Mouse (Mus musculus) C2C12 (cell line): ENCODE data around the gene Stoml2. TPM values are rescaled to one million over a fixed set of nuclear protein-coding genes. Genes with fewer than 3 reads are reported as not detected.

Experiments used
- H3K27me3 ChIP-seq: one replicate; pipeline ENCODE4 v1.6.1; 2011; ENCODE audit not compliant: control insufficient read depth, insufficient read depth, insufficient read length
- H3K36me3 ChIP-seq: one replicate; pipeline ENCODE4 v1.6.1; 2011; ENCODE audit not compliant: control insufficient read depth, insufficient read depth
- H3K4me3 ChIP-seq: one replicate; pipeline ENCODE4 v1.5.1; 2011; ENCODE audit warnings: mild to moderate bottlenecking, control low read depth; ENCODE audit not compliant: poor library complexity, insufficient read depth, severe bottlenecking
- H3K79me2 ChIP-seq: one replicate; pipeline ENCODE4 v1.6.1; 2011; ENCODE audit not compliant: control insufficient read depth, insufficient read depth
- H3K79me3 ChIP-seq: one replicate; pipeline ENCODE4 v1.6.1; 2011; ENCODE audit warnings: low read depth, control low read depth
- H3ac ChIP-seq: one replicate; pipeline ENCODE3; 2011; ENCODE audit warnings: low read depth; ENCODE audit not compliant: control insufficient read depth, insufficient read length
- CEBPB ChIP-seq: IDR thresholded peaks from one replicate; pipeline ENCODE4 v1.6.1; 2011; ENCODE audit warnings: low read depth, mild to moderate bottlenecking, control low read depth, moderate library complexity
- CTCF ChIP-seq: IDR thresholded peaks from one replicate; pipeline ENCODE4 v1.5.1; 2011; ENCODE audit not compliant: control insufficient read depth, insufficient read depth, insufficient read length
- FOSL1 ChIP-seq: IDR thresholded peaks from one replicate; pipeline ENCODE4 v1.8.0; 2011; ENCODE audit warnings: mild to moderate bottlenecking, low read length; ENCODE audit not compliant: poor library complexity, insufficient read depth, severe bottlenecking
- MAX ChIP-seq: IDR thresholded peaks from one replicate; pipeline ENCODE4 v1.6.1; 2011; ENCODE audit warnings: mild to moderate bottlenecking, control low read depth
- MYOD1 ChIP-seq: IDR thresholded peaks from one replicate; pipeline ENCODE4 v1.6.1; 2011; ENCODE audit warnings: low read depth; ENCODE audit not compliant: control insufficient read depth, insufficient read length
- MYOG ChIP-seq: IDR thresholded peaks from one replicate; pipeline ENCODE4 v1.6.1; 2011; ENCODE audit not compliant: control insufficient read depth, insufficient read length; ENCODE audit errors: extremely low read depth
- USF1 ChIP-seq: IDR thresholded peaks from one replicate; pipeline ENCODE4 v1.6.1; 2011; ENCODE audit warnings: low read depth, mild to moderate bottlenecking, control low read depth, moderate library complexity
- polyA plus RNA-seq: library from polyadenylated mRNA; unstranded; fragments of >200 nt; fragmentation: generic; extraction: Trizol; gene quantifications from one replicate; pipeline ENCODE4 v1.2.1, GENCODE M21; 2012; ENCODE audit warnings: missing spikeins

Stoml2 gene
- polyA plus RNA-seq, 1 experiment = 133 TPM

DNA sequence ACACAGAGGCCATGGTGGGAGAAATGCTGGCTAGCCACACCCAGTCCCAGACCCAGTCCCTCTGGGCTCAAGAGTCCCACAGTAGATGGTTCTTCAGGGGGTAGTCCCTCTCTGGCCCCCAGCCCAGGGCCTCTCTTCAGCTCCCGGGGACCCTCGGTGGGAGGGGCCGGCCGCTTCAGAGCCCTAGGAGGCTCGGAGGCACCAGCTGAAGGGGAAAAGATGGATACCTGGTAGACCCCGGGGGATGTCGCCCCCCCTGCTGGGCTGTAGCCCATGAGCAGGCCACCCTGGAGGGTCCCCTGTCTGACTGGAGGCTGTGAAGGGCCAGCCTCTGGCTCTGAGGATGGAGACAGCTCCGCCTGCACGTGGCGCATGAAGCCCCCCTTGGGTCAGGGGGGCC is 4.8 kb upstream of the Stoml2 start:
- no peaks in the 10 kb centered on the region for H3K36me3 ChIP-seq
- H3K27me3 ChIP-seq = no peaks in the 10 kb centered on the region
- TF ChIP-seq FOSL1 (no peak), MAX (no peak), CEBPB (no peak), CTCF (no peak), MYOG (no peak), MYOD1 (no peak), USF1 (no peak)
- H3K79me3 ChIP-seq = no peaks in the 10 kb centered on the region
- H3K79me2 ChIP-seq = no peaks in the 10 kb centered on the region
- H3K4me3 ChIP-seq = no peak overlapping the region
- no peak overlapping the region for H3ac ChIP-seq

DNA sequence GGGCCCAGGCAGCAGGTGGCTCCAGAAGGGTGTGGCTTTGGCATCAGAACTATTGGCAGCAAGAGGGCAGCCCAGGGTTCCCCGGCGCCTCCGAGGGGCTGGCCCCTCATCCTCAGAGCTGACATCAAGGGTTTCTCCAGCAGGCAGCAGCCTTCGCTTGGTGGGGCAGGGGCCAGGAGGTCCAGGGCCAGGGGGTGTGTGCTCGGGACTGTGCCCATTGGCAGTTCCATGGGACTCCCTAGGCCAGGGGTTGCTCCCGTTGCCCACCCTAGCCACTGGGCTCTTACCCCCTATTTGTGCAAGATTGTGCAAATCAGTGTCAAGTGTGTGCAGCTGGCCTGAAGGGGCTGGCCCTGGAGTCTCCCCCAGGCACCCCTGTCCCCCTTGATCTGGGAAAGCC is 4.3 kb upstream of the Stoml2 start:
- Histone ChIP-seq H3ac (no peak overlapping the region), H3K79me3 (no peaks in the 10 kb centered on the region), H3K79me2 (peaks cover 4% of the 10 kb centered on the region), H3K4me3 (no peak overlapping the region), H3K36me3 (no peaks in the 10 kb centered on the region), H3K27me3 (no peaks in the 10 kb centered on the region)
- no peak for TF ChIP-seq MYOG
- no peak for TF ChIP-seq CEBPB
- no peak for TF ChIP-seq CTCF
- no peak for TF ChIP-seq FOSL1
- no peak for TF ChIP-seq MAX
- no peak for TF ChIP-seq USF1
- TF ChIP-seq MYOD1 = no peak

DNA sequence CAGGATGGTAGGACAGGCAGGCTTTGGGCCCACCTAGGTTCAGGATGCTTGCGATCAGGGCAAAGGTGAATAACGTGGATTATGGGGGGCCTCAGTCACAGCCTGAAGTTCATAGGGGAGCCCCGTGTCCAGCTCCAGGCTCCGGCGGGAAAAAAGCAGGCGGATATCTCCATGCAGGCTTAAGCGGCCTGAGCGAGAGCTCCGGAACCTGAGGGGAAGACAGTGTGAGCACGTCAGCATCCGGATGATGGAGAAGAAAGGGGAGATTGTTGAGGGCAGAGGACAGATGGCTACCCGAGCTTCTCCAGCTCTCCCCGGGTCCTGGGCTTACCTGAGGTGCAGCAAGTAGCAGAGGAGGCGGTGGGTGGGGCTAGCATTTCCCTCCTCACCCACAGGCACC is 2.0 kb upstream of the Stoml2 start:
- no peaks in the 10 kb centered on the region for H3K79me3 ChIP-seq
- no peaks in the 10 kb centered on the region for H3K27me3 ChIP-seq
- TF ChIP-seq CEBPB (no peak), MAX (no peak), FOSL1 (no peak), CTCF (no peak), MYOD1 (no peak), USF1 (no peak), MYOG (no peak)
- peaks cover 11% of the 10 kb centered on the region for H3K36me3 ChIP-seq
- no peak overlapping the region for H3K4me3 ChIP-seq
- H3ac ChIP-seq = no peak overlapping the region
- peaks cover 18% of the 10 kb centered on the region for H3K79me2 ChIP-seq

DNA sequence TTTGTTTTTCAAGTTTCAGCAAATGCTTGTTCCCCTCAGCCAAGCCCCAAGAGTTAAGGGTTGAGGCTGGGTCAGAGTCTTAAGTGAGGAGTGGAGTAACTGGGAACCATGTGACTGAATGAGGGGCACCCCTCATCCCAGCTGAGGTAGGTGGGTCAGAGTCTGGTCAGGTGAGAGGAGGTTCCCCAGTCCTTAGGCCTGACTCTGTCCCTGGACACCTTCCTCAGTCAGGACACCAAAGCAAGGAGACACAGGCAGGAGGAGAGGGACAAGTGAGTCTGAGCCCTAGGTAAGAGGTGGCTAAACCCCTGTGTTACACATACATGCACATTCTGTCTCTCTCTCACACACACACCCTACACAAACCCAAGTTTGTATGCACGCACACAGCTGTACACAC is 991 bp upstream of the Stoml2 start:
- H3K27me3 ChIP-seq = no peaks in the 10 kb centered on the region
- no peak overlapping the region for H3ac ChIP-seq
- H3K4me3 ChIP-seq = no peak overlapping the region
- H3K79me2 ChIP-seq = peaks cover 18% of the 10 kb centered on the region
- no peak for TF ChIP-seq CTCF
- TF ChIP-seq MAX = no peak
- no peak for TF ChIP-seq USF1
- no peak for TF ChIP-seq MYOG
- TF ChIP-seq MYOD1 = no peak
- TF ChIP-seq FOSL1 = no peak
- H3K36me3 ChIP-seq = peaks cover 21% of the 10 kb centered on the region
- H3K79me3 ChIP-seq = no peaks in the 10 kb centered on the region

DNA sequence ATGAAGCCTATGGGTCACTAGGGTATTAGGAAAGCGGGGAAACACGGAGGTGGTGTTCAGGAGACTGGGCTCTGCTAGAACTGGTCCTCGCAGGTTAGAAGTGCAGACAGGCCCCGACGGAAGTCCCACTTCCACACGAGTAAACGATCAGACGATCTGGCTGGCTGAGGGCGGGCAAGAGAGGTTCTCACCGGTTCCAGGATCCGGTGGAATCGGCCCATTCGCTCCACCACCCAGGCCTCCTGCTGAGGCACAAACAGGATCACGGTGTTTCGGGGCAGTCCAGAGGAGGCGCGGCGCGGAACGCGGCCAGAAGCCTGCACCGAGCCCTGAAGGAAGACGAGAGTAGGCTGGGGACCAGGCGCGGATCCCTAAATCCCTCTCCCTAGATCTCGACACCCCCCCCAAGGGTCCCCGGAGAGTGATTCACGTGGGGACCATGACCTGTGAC is 705 bp downstream of the Stoml2 start:
- TF ChIP-seq FOSL1 (no peak), CTCF (no peak), MYOG (no peak), MYOD1 (no peak), CEBPB (no peak), MAX (no peak), USF1 (no peak)
- Histone ChIP-seq H3K79me2 (peaks cover 18% of the 10 kb centered on the region), H3ac (peak overlapping the region; percentile 69), H3K27me3 (no peaks in the 10 kb centered on the region), H3K79me3 (no peaks in the 10 kb centered on the region), H3K4me3 (peak overlapping the region; percentile 68), H3K36me3 (peaks cover 22% of the 10 kb centered on the region)

GRCm38 (mm10) chr4:43030352-43030751 is 1.2 kb downstream of the Stoml2 start:
- H3K79me2 ChIP-seq = peaks cover 18% of the 10 kb centered on the region
- no peaks in the 10 kb centered on the region for H3K27me3 ChIP-seq
- H3K79me3 ChIP-seq = no peaks in the 10 kb centered on the region
- H3K36me3 ChIP-seq = peaks cover 22% of the 10 kb centered on the region
- H3ac ChIP-seq = peak overlapping the region; percentile 69
- no peak for TF ChIP-seq MYOG
- TF ChIP-seq MYOD1 = no peak
- TF ChIP-seq CTCF = no peak
- TF ChIP-seq USF1 = no peak
- no peak for TF ChIP-seq FOSL1
- TF ChIP-seq MAX = no peak
- TF ChIP-seq CEBPB = no peak
- H3K4me3 ChIP-seq = peak overlapping the region; percentile 68
